Mouse (Mus musculus) liver, embryonic 18 days (tissue): Measurements from ENCODE around the gene Spry2. TPM values are rescaled to one million over a fixed set of nuclear protein-coding genes. Genes with fewer than 3 reads are reported as not detected.

ENCODE experiments used
- polyA plus RNA-seq: library from polyadenylated mRNA; depleted of rRNA; stranded (reverse); fragments of >200 nt; gene quantifications from 2 replicates; pipeline ENCODE4 v1.2.3, GENCODE M21; 2012; rRNA removed

The Spry2 gene
- polyA plus RNA-seq: 1.3 and 1.5 TPM in 2 replicates

DNA sequence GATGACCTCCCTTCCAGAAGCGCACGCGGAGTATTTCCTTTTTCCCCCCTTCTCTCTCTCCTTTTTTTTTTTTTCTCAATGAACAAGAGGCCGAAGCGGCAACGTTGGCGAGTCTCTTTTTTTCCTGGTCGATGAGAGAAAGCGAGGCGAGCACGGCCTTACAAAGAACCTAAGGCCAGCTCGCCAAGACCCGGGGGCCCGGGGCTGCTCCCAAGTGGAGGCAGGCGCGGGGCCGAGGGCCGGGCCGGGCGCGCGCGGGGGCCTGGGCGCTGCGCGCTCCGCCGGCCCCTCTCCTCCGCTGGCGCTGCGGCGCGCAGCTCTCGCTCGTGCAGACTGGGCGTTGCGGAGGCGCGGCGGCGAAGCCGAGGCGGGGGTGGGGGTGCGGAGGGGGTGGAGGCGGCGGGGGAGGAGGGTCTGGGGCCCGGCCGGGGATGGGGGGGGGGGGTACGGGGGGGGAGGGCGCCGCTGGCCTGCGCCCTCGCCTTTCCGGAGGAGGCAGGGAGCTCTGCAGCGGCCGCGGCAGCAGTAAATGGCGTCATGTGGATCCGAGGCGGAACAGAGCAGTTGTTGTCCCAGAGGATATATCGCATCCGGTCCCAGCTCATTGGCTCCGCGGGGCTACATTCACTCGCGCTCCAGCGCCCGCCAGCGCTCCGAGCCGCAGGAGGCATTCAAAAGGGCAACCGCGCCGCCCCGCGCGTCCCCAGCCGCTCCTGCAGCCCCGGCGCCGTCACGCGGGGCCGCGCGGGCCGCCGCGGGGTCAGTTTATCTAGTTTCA is at the start of gene Spry2:
Spry2 (minus strand) TSS at position 29 of the 778 bp plus-strand sequence.

Other genes with a start within 250 kb of the Spry2 start
- gene Trim52, start 209.4 kb upstream of the Spry2 start, polyA plus RNA-seq: not detected in 2 replicates